Mouse (Mus musculus) Patski (cell line): ENCODE measurements at regions not wholly inside any gene's neighbourhood (a gene's known extent, or its start where the extent isn't known, plus 50 kb on each side); places are given as distances from the start of the nearest gene placed in this dataset.

Experiments used
- ATAC-seq: fragments of 100-300 bp; one replicate; pipeline ENCODE4 v1.8.0; 2021
- CTCF ChIA-PET: fragments of 350-600 bp; sonication (Branson Sonifier 250); formaldehyde crosslinking; loops from one replicate; lab custom pipeline; 2022; ENCODE audit warnings: inconsistent platforms; lab: Charles Lee
- POLR2A ChIA-PET: fragments of 350-600 bp; sonication (Branson Sonifier 250); formaldehyde crosslinking; loops from one replicate; lab custom pipeline; 2022; ENCODE audit warnings: antibody characterized with exemption, inconsistent platforms; lab: Charles Lee
- DNase-seq: peaks from one replicate; pipeline ENCODE4 v3.0.0-alpha.2; 2011; ENCODE audit warnings: low read depth, low spot score
- H3K27me3 ChIP-seq: fragments of 371-371 bp; one replicate; pipeline ENCODE4 v1.5.1; 2021
- CTCF ChIP-seq: fragments of 100-300 bp; IDR thresholded peaks from one replicate; pipeline ENCODE4 v1.5.1; 2021
- in situ Hi-C: fragments of 300-500 bp; cut with MboI; formaldehyde crosslinking; loops from 3 replicates; pipeline ENCODE4 v1.11.1; 2018; ENCODE audit warnings: low pct_unique_long_range_greater_than_20kb, mixed read lengths

DNA sequence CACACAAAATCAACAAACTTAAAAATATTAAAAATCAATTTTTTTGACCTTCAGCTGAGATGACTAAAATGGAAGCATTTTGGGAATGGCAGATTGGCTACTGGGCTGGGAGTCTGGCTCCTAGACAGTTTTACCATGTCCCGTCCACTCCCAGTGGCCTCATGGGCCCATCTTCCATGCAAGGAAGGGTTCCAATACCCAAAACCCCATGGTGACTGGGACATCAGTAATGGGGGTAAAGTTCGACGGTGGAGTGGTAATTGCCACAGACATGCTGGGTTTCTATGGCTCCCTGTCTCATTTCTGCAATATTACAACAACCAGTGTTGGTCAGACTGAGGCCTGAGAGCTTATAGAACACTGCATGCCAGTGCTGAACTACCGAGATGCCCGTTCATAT, 82.2 kb downstream of the Il20rb start:
- H3K27me3 ChIP-seq: no peaks in the 10 kb centered on the region
- POLR2A ChIA-PET: no interaction called here
- in situ Hi-C loops: no loop called here
- ATAC-seq (no peak), DNase-seq (no peak)
- TF ChIP-seq CTCF: no peak
- CTCF ChIA-PET: no interaction called here

DNA sequence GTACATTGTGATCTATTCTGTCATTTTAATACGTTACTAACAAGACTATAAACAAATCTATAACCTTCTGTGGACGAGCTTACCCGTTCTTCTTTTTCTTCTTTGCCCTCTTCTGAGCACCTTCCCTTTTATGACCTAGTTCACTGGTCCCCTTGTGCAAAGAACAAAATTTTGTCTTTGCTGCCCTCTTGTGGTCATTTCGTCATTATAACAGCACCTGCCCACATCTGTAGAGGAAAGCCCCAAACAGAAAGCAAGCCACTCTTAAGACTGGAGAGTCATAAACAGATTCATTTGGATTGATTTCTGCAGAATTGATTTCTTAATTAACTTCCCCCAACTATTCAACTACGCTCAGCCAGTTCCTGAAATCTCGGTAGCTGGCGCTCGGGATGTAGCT, 86.2 kb downstream of the Il20rb start:
- peak; percentile 66 for TF ChIP-seq CTCF
- no peaks in the 10 kb centered on the region for H3K27me3 ChIP-seq
- in situ Hi-C loops: no loop called here
- POLR2A ChIA-PET: no interaction called here
- no peak for DNase-seq
- CTCF ChIA-PET: interaction anchor here (0.9 to 1.6 kb wide), 6 partner anchors 9 to 552 kb away, joined by 3 to 5 read pairs (median 3); no protein-coding TSS in a partner anchor
- peak; percentile 93 for ATAC-seq

DNA sequence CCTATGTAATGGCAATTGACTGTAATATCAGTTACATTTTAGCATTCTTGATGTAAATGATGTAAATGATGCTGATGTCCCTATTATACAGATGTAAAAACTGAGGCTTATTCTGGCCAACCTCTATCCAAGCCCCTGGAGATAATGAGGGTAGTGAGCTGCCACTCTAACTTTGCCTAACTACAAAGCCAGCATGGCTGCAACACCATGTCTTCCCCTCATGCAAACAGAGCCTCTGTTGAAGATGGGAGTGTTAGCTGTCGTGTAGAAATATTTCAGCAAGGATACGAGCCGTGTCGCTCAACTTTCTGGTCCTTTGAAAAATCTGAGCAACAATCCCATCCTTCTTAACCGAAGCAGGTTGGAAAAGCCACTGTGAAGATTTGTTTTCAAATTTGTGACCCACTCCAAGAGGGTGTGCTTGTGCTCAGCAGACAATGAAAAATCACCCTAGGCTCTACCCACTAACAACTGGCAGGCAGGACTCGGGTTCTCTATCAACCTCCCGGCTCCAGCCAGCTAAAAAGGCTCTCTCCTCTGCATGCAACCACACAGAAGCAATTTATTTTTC, 90.2 kb downstream of the Il20rb start:
- H3K27me3 ChIP-seq: no peaks in the 10 kb centered on the region
- ATAC-seq (no peak), DNase-seq (no peak)
- ChIA-PET POLR2A (no interaction called here), CTCF (interaction anchor here (0.9 to 2.8 kb wide), 5 partner anchors 12 to 666 kb away, joined by 3 to 9 read pairs (median 4); no protein-coding TSS in a partner anchor)
- in situ Hi-C loops: no loop called here
- no peak for TF ChIP-seq CTCF

DNA sequence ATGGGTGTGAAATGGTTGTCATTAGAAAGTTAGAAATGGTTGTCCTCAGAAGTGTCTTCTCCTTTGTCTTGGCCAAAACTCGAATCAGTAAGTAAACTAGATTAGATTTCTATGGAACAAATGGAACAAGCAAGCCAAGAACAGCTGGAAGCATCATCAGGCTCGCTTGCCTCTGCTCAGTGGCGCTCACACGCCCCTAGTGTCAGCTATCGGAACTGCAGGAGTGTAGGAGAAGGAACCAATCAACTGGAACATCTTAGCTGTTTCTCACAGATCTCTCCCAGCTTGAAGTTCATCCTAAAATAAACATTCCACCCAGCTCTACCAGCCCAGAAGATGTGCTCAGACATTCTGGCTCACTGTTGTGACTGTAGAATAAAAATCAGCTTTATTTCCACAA, 90.9 kb downstream of the Il20rb start:
- in situ Hi-C loops: no loop called here
- ATAC-seq: peak; percentile 55
- ChIA-PET CTCF (interaction anchor here (0.9 to 2.8 kb wide), 5 partner anchors 12 to 666 kb away, joined by 3 to 9 read pairs (median 4); no protein-coding TSS in a partner anchor), POLR2A (no interaction called here)
- TF ChIP-seq CTCF: peak; percentile 91
- DNase-seq: no peak
- H3K27me3 ChIP-seq: no peaks in the 10 kb centered on the region

DNA sequence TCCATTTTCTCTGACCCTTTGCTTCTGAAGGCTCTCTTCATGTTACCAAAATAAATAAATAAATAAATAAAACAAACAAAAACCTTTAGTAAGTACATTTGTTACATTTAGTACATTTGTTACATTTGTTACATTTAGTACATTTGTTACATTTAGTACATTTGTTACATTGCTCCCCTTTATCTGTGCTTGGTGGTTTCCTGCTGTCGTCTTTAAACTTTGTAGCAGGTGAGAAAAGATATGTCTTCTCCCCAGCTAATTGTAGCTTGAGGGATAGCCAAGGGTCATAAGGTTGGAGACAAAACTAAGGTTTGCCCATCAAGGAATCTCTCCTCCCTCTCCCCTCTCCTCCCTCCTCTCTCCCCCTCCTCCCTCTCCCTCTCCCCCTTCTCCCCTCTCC, 92.0 kb downstream of the Il20rb start:
- TF ChIP-seq CTCF: no peak
- ChIA-PET CTCF (interaction anchor here (1.6 to 2.8 kb wide), 2 partner anchors 26 to 664 kb away, joined by 3 to 9 read pairs; no protein-coding TSS in a partner anchor), POLR2A (no interaction called here)
- H3K27me3 ChIP-seq: peaks cover 2% of the 10 kb centered on the region
- in situ Hi-C loops: no loop called here
- DNase-seq: no peak
- no peak for ATAC-seq

DNA sequence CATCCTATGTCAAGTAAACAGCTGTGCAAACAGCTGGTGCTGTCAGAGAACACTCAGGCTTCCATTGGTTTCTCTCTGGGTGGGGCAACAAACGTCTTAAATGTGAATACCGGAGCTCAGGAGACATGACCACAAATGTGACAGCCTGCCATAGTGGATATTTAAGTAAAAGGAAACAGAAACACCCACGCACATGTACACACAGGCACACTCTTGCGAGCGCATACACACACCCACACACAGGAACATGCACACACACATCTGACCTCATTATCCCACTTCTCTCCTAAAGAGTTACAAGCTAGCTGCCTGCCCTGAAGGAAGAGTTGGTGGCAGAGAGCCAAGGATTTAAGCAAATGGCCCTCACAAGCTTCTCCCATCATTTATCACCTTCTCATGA, 92.4 kb downstream of the Il20rb start:
- POLR2A ChIA-PET: no interaction called here
- in situ Hi-C loops: no loop called here
- no peak for DNase-seq
- TF ChIP-seq CTCF: no peak
- ATAC-seq: no peak
- CTCF ChIA-PET: no interaction called here
- peaks cover 3% of the 10 kb centered on the region for H3K27me3 ChIP-seq

DNA sequence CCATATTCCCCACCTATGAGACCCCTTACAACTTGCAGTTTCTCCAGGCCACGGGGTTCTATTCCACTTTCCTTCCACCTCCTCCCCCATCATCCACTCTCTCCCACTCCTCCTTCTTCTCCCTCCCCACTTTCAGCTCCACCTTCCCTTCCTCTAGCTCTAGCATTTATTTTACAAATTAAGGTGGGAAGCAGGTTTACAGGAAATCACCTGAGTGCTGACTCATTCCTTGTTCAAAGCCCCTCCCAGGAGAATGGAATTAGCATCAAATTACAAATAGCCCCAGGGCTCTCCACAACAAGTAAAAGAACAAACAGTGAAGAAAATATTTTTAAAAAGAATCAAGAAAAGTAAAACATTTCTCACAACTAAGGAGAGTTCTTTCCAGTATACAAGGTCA, 94.3 kb downstream of the Il20rb start:
- ATAC-seq: no peak
- no peak for TF ChIP-seq CTCF
- in situ Hi-C loops: no loop called here

DNA sequence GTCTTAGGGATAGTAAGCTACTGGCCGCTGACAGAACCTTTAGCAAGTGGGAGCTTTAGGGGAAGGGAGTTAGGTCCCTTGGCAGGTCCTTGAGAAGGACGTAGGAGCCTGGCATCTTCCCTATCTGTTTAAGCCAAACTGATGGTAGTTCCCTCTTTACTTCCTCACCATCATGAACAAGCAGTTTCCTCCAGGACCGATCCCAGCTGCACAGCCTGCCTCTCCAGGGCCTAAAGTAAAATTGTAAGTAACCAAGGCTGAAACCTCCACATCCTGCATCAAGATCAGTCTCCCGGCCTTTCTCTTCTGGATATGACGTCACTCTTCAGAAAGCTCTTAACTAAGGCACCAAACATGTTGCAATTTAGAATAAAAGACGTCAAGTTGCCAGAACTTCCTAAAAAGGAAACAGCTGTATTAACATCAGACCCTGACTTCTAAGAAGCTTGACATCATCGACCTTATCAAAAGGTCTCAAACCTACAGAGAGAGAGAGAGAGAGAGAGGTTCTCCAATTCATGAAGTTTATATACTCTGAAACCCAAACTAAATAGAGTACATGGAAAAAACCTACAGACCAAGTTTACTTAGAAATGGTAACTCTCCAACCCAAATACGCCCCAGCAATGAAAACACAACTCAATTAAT, 94.9 kb downstream of the Il20rb start:
- in situ Hi-C loops: no loop called here
- TF ChIP-seq CTCF: no peak
- ATAC-seq (no peak), DNase-seq (no peak)
- CTCF ChIA-PET: interaction anchor here (1.1 kb wide), 1 partner anchor 8 kb away, joined by 5 read pairs; no protein-coding TSS in a partner anchor
- peaks cover 6% of the 10 kb centered on the region for H3K27me3 ChIP-seq
- POLR2A ChIA-PET: no interaction called here

More for the DNA sequence above, 94.3 kb downstream of the Il20rb start:
- POLR2A ChIA-PET: no interaction called here
- CTCF ChIA-PET: interaction anchor here (1.1 kb wide), 1 partner anchor 8 kb away, joined by 5 read pairs; no protein-coding TSS in a partner anchor
- no peak for DNase-seq
- H3K27me3 ChIP-seq: peaks cover 6% of the 10 kb centered on the region

DNA sequence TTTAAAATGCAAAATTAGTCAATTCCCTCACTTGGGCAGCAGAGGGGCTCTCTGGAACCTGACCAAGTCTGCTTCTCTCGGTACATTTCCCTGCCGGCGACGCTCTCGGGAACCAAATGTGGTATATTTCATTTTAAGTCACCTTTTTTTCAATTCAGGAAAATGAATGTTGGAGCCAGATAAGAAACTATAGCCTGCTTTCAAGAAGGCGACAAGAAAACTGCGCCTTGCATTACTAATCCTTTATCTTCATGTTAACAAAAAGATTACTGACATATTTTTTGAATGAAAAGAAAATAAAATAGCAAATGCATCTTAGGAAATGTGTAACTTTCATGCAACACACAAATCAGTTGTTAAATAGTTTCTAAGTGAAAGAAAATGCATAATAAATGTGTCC, 98.2 kb downstream of the Il20rb start:
- TF ChIP-seq CTCF: no peak
- DNase-seq (no peak), ATAC-seq (no peak)
- H3K27me3 ChIP-seq: peaks cover 6% of the 10 kb centered on the region
- in situ Hi-C loops: loop anchor here (5.0 kb wide), 1 partner anchor 656 kb away; no protein-coding TSS in a partner anchor
- POLR2A ChIA-PET: no interaction called here
- CTCF ChIA-PET: no interaction called here

DNA sequence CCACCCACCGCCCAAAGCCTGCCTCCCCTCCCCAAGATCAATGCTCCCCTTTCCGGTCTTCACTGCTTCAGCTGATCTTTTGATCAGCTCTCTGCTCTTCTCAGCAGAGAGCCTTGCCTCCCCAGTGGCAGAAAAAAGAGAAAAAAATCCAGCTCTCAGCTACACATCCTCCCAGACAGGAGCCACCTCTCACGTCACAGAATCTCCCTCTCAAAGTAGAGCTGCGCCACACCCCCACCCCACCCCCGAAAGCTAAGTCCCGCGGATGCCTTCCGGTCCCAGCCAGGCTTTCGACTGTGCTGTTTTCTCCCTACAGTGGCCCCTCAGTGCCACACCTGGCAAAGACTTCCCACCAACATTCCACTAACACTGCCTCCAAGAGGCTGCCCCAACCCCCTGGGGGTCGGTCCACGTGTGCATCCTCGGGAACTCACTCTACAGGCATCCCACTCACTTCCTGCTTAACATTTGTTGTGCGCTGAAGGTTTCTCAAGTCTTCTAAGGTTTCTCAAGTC, 99.4 kb downstream of the Il20rb start:
- ATAC-seq (no peak), DNase-seq (no peak)
- in situ Hi-C loops: loop anchor here (5.0 kb wide), 1 partner anchor 655 kb away; no protein-coding TSS in a partner anchor
- peaks cover 6% of the 10 kb centered on the region for H3K27me3 ChIP-seq
- TF ChIP-seq CTCF: no peak
- ChIA-PET CTCF (no interaction called here), POLR2A (no interaction called here)

DNA sequence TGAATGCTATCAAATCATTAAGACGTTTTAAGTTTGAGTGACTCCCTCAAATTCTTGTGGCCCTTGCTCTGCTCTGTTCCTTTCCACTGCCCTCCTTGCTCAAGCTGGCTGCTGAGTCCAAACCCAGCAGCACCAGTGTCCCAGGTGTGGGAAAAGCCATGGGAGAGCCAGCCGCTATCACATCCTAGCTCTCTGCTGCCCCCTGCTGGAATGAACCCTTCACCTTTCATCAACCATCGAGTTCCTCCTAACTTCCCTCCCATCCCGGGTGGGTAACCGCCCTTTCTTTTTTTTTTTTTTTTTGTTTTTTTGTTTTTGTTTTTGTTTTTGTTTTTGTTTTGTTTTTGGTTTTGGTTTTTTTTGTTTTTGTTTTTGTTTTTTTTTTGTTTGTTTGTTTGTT, 104.1 kb downstream of the Il20rb start:
- DNase-seq (no peak), ATAC-seq (peak; percentile 57)
- POLR2A ChIA-PET: interaction anchor here (0.6 kb wide), 1 partner anchor 11 kb away, joined by 3 read pairs; no protein-coding TSS in a partner anchor
- CTCF ChIA-PET: interaction anchor here (0.9 to 1.4 kb wide), 2 partner anchors 13 to 19 kb away, joined by 3 to 5 read pairs; no protein-coding TSS in a partner anchor
- in situ Hi-C loops: loop anchor here (5.0 kb wide), 1 partner anchor 535 kb away; no protein-coding TSS in a partner anchor
- TF ChIP-seq CTCF: peak; percentile 69
- H3K27me3 ChIP-seq: no peaks in the 10 kb centered on the region
